Mouse (Mus musculus): Measurements from ENCODE around the gene Parvb. TPM values are rescaled to one million over a fixed set of nuclear protein-coding genes. Genes with fewer than 3 reads are reported as not detected.

Parvb gene
- polyA plus RNA-seq (2014; fragmentation: Nextera tagmentation; extraction: Ambion mirVana): 9.4 and 9.5 TPM in 2 replicates

GRCm38 (mm10) chr15:84231721-84232561, at the start of gene Parvb:
Gene Parvb, plus strand, starts transcription at chr15:84232043.
- Histone ChIP-seq H3K4me2 (replicated peaks; ENCODE audit: low read depth, low read length) (peak within 1 kb of the TSS; percentile 93), H3K4me3 (ENCODE audit: low read depth, low read length) (peak within 1 kb of the TSS; percentile 46), H3K36me3 (ENCODE audit: control insufficient read depth, insufficient read depth, low read length) (no peaks in the 10 kb centered on the region), H3K27ac (ENCODE audit: low read depth, low read length) (peak within 1 kb of the TSS; percentile 64), H3K27me3 (ENCODE audit: control insufficient read depth, insufficient read depth, low read length) (peaks cover 2% of the 10 kb centered on the region; the same call in 1 of the 2 replicates), H3K4me1 (replicated peaks; ENCODE audit: control insufficient read depth, insufficient read depth, low read length) (peaks cover 15% of the 10 kb centered on the region), H3K9me3 (ENCODE audit: control insufficient read depth, low read length) (no peaks in the 10 kb centered on the region), H3K9ac (ENCODE audit: low read depth, low read length) (peak within 1 kb of the TSS; percentile 65)
- ATAC-seq (ENCODE audit: low FRiP score): peak; percentile 66
- peak; percentile 68 for DNase-seq (ENCODE audit: low spot score)
- WGBS: under 1% methylated on average over 51 of the region's 53 CpGs

- Histone ChIP-seq H3K4me2 (replicated peaks; ENCODE audit: low read depth, low read length) (no peak overlapping the region), H3K27ac (ENCODE audit: low read depth, low read length) (no peak overlapping the region), H3K27me3 (ENCODE audit: control insufficient read depth, insufficient read depth, low read length) (no peaks in the 10 kb centered on the region), H3K4me3 (ENCODE audit: low read depth, low read length) (no peak overlapping the region), H3K36me3 (ENCODE audit: control insufficient read depth, insufficient read depth, low read length) (no peaks in the 10 kb centered on the region), H3K9ac (ENCODE audit: low read depth, low read length) (no peak overlapping the region), H3K9me3 (ENCODE audit: control insufficient read depth, low read length) (no peaks in the 10 kb centered on the region), H3K4me1 (replicated peaks; ENCODE audit: control insufficient read depth, insufficient read depth, low read length) (no peaks in the 10 kb centered on the region)
- 53% methylated on average over 1 of the region's 1 CpGs for WGBS
- ATAC-seq (ENCODE audit: low FRiP score) (no peak), DNase-seq (ENCODE audit: low spot score) (no peak)
These were observed 47.9 kb upstream of the Parvb start for GRCm38 (mm10) chr15:84183967-84184366.

- no peak for ATAC-seq (ENCODE audit: low FRiP score)
- WGBS: 41% methylated on average over 4 of the region's 4 CpGs
- Histone ChIP-seq H3K36me3 (ENCODE audit: control insufficient read depth, insufficient read depth, low read length) (no peaks in the 10 kb centered on the region), H3K4me3 (ENCODE audit: low read depth, low read length) (no peak overlapping the region), H3K27me3 (ENCODE audit: control insufficient read depth, insufficient read depth, low read length) (no peaks in the 10 kb centered on the region), H3K4me2 (replicated peaks; ENCODE audit: low read depth, low read length) (no peak overlapping the region), H3K9me3 (ENCODE audit: control insufficient read depth, low read length) (no peaks in the 10 kb centered on the region), H3K27ac (ENCODE audit: low read depth, low read length) (no peak overlapping the region), H3K4me1 (replicated peaks; ENCODE audit: control insufficient read depth, insufficient read depth, low read length) (no peaks in the 10 kb centered on the region), H3K9ac (ENCODE audit: low read depth, low read length) (no peak overlapping the region)
- no peak for DNase-seq (ENCODE audit: low spot score)
These were observed 45.6 kb upstream of the Parvb start for GRCm38 (mm10) chr15:84186196-84186595.

- no peaks in the 10 kb centered on the region; the same call in 1 of the 2 replicates for H3K4me1 ChIP-seq (replicated peaks; ENCODE audit: control insufficient read depth, insufficient read depth, low read length)
- DNase-seq (ENCODE audit: low spot score): no peak
- H3K27ac ChIP-seq (ENCODE audit: low read depth, low read length): no peak overlapping the region
- H3K4me2 ChIP-seq (replicated peaks; ENCODE audit: low read depth, low read length): no peak overlapping the region
- no peaks in the 10 kb centered on the region for H3K9me3 ChIP-seq (ENCODE audit: control insufficient read depth, low read length)
- 57% methylated on average over 2 of the region's 2 CpGs for WGBS
- no peaks in the 10 kb centered on the region for H3K36me3 ChIP-seq (ENCODE audit: control insufficient read depth, insufficient read depth, low read length)
- H3K4me3 ChIP-seq (ENCODE audit: low read depth, low read length): no peak overlapping the region
- ATAC-seq (ENCODE audit: low FRiP score): no peak
- no peaks in the 10 kb centered on the region for H3K27me3 ChIP-seq (ENCODE audit: control insufficient read depth, insufficient read depth, low read length)
- no peak overlapping the region for H3K9ac ChIP-seq (ENCODE audit: low read depth, low read length)
These were observed 42.8 kb upstream of the Parvb start for GRCm38 (mm10) chr15:84188887-84189530.

GRCm38 (mm10) chr15:84189881-84190280, 42.0 kb upstream of the Parvb start:
- DNase-seq (ENCODE audit: low spot score) (peak; percentile 36), ATAC-seq (ENCODE audit: low FRiP score) (no peak)
- 40% methylated on average over 3 of the region's 3 CpGs for WGBS

GRCm38 (mm10) chr15:84191724-84192057, 40.2 kb upstream of the Parvb start:
- no peak for DNase-seq (ENCODE audit: low spot score)
- no peaks in the 10 kb centered on the region for H3K36me3 ChIP-seq (ENCODE audit: control insufficient read depth, insufficient read depth, low read length)

More at GRCm38 (mm10) chr15:84189881-84190280, 42.0 kb upstream of the Parvb start:
- H3K9me3 ChIP-seq (ENCODE audit: control insufficient read depth, low read length): no peaks in the 10 kb centered on the region
- no peak overlapping the region for H3K9ac ChIP-seq (ENCODE audit: low read depth, low read length)
- H3K36me3 ChIP-seq (ENCODE audit: control insufficient read depth, insufficient read depth, low read length): no peaks in the 10 kb centered on the region
- no peaks in the 10 kb centered on the region for H3K27me3 ChIP-seq (ENCODE audit: control insufficient read depth, insufficient read depth, low read length)
- no peak overlapping the region for H3K27ac ChIP-seq (ENCODE audit: low read depth, low read length)
- H3K4me2 ChIP-seq (replicated peaks; ENCODE audit: low read depth, low read length): no peak overlapping the region
- H3K4me3 ChIP-seq (ENCODE audit: low read depth, low read length): no peak overlapping the region
- no peaks in the 10 kb centered on the region; the same call in 1 of the 2 replicates for H3K4me1 ChIP-seq (replicated peaks; ENCODE audit: control insufficient read depth, insufficient read depth, low read length)

GRCm38 (mm10) chr15:84192058-84192791, 39.6 kb upstream of the Parvb start, which contains the start of gene Samm50:
Gene Samm50, plus strand, starts transcription at chr15:84192241.
- Histone ChIP-seq H3K27ac (ENCODE audit: low read depth, low read length) (peak within 1 kb of the TSS; percentile 75), H3K36me3 (ENCODE audit: control insufficient read depth, insufficient read depth, low read length) (no peaks in the 10 kb centered on the region), H3K9me3 (ENCODE audit: control insufficient read depth, low read length) (no peaks in the 10 kb centered on the region), H3K9ac (ENCODE audit: low read depth, low read length) (peak within 1 kb of the TSS; percentile 71), H3K4me2 (replicated peaks; ENCODE audit: low read depth, low read length) (peak within 1 kb of the TSS; percentile 66), H3K27me3 (ENCODE audit: control insufficient read depth, insufficient read depth, low read length) (no peaks in the 10 kb centered on the region), H3K4me3 (ENCODE audit: low read depth, low read length) (peak within 1 kb of the TSS; percentile 82), H3K4me1 (replicated peaks; ENCODE audit: control insufficient read depth, insufficient read depth, low read length) (no peaks in the 10 kb centered on the region; the same call in 1 of the 2 replicates)
- peak; percentile 92 for DNase-seq (ENCODE audit: low spot score)
- 3% methylated on average over 48 of the region's 48 CpGs for WGBS
- ATAC-seq (ENCODE audit: low FRiP score): peak; percentile 98

More at GRCm38 (mm10) chr15:84191724-84192057, 40.2 kb upstream of the Parvb start:
- H3K4me3 ChIP-seq (ENCODE audit: low read depth, low read length): peak overlapping the region; percentile 82
- H3K9ac ChIP-seq (ENCODE audit: low read depth, low read length): peak overlapping the region; percentile 71
- peak overlapping the region; percentile 51; the same call in 1 of the 2 replicates for H3K27ac ChIP-seq (ENCODE audit: low read depth, low read length)
- WGBS: under 1% methylated on average over 9 of the region's 9 CpGs
- peak overlapping the region; percentile 66 for H3K4me2 ChIP-seq (replicated peaks; ENCODE audit: low read depth, low read length)
- no peak for ATAC-seq (ENCODE audit: low FRiP score)
- H3K9me3 ChIP-seq (ENCODE audit: control insufficient read depth, low read length): no peaks in the 10 kb centered on the region
- H3K4me1 ChIP-seq (replicated peaks; ENCODE audit: control insufficient read depth, insufficient read depth, low read length): no peaks in the 10 kb centered on the region; the same call in 1 of the 2 replicates
- no peaks in the 10 kb centered on the region for H3K27me3 ChIP-seq (ENCODE audit: control insufficient read depth, insufficient read depth, low read length)

- DNase-seq (ENCODE audit: low spot score) (no peak), ATAC-seq (ENCODE audit: low FRiP score) (no peak)
- H3K9ac ChIP-seq (ENCODE audit: low read depth, low read length): no peak overlapping the region
- peaks cover 7% of the 10 kb centered on the region; the same call in 1 of the 2 replicates for H3K36me3 ChIP-seq (ENCODE audit: control insufficient read depth, insufficient read depth, low read length)
- H3K27me3 ChIP-seq (ENCODE audit: control insufficient read depth, insufficient read depth, low read length): no peaks in the 10 kb centered on the region
- WGBS: 88% methylated on average over 8 of the region's 8 CpGs
- H3K9me3 ChIP-seq (ENCODE audit: control insufficient read depth, low read length): no peaks in the 10 kb centered on the region
- H3K4me1 ChIP-seq (replicated peaks; ENCODE audit: control insufficient read depth, insufficient read depth, low read length): no peaks in the 10 kb centered on the region
- no peak overlapping the region for H3K4me3 ChIP-seq (ENCODE audit: low read depth, low read length)
- H3K27ac ChIP-seq (ENCODE audit: low read depth, low read length): no peak overlapping the region
- H3K4me2 ChIP-seq (replicated peaks; ENCODE audit: low read depth, low read length): no peak overlapping the region
These were observed 35.2 kb upstream of the Parvb start for GRCm38 (mm10) chr15:84196486-84197165.

Measured in hindbrain, embryonic 11.5 days (tissue).